Mouse (Mus musculus): ENCODE measurements at regions not wholly inside any gene's neighbourhood (a gene's known extent, or its start where the extent isn't known, plus 50 kb on each side); places are given as distances from the start of the nearest gene placed in this dataset.

DNA sequence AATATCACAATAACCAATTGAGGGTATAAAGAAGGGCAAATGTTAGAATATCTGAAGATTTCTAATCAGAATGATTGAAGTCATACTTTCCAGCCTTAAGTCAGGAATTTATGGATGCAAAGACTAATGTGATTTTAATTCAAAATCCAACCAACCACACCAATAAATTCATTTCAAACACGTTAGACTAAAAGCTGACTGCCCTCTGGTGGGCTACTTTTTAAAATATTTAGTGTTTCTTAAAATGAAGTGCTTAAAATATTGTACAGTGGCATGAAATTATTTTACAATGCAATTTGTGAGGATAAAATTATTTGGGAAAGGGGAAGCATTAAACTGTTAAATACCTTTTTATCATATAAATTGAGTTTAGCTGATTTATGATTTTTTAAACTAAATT, 154.4 kb upstream of the Sp4 start:
- H3K27me3 ChIP-seq (ENCODE audit: control insufficient read depth, insufficient read depth, low read length): peaks cover 2% of the 10 kb centered on the region; the same call in 1 of the 2 replicates
- H3K36me3 ChIP-seq (ENCODE audit: control insufficient read depth, insufficient read depth, low read length): no peaks in the 10 kb centered on the region
- DNase-seq: no peak
- no peak overlapping the region for H3K4me3 ChIP-seq (ENCODE audit: control insufficient read depth, insufficient read depth, low read length)
- 10% methylated on average over 1 of the region's 1 CpGs for WGBS
- TF ChIP-seq POLR2A (IDR thresholded peaks at IDR 0.05; ENCODE audit: control insufficient read depth, extremely low read depth, insufficient read depth, low read length, poor library complexity): no peak
- no peak for TF ChIP-seq CTCF (IDR thresholded peaks at IDR 0.05; ENCODE audit: borderline replicate concordance, control insufficient read depth, extremely low read depth, insufficient read depth, low read length, poor library complexity)
- H3K27ac ChIP-seq (ENCODE audit: control insufficient read depth, insufficient read depth, low read length): no peak overlapping the region
- 0 out of 2 replicates have a peak, but pooled peaks cover 3% of the 10 kb centered on the region for H3K4me1 ChIP-seq (replicated peaks; ENCODE audit: control insufficient read depth, insufficient read depth, low read length)

DNA sequence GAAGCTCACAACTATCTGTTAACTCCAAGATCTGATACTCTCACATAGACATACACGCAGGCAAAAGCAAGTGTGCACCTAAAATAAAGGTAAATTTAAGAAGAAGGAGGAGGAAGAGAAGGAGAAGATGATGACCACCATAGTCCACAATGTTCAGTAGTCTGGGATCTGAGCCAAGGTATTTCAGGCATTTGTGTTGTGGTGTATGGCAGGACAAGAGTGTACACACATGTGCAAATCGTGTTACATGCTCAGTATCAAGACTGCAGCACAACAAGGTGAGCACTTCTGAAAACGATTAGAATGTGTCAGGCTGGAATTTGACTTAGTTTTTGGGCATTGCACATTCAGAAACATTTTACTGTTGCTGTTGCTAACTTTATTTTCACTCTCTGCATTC, 138.4 kb upstream of the Sp4 start:
- 81% methylated on average over 3 of the region's 3 CpGs for WGBS
- Histone ChIP-seq H3K4me1 (replicated peaks; ENCODE audit: control insufficient read depth, insufficient read depth, low read length) (0 out of 2 replicates have a peak, but pooled peaks cover 3% of the 10 kb centered on the region), H3K4me3 (ENCODE audit: control insufficient read depth, insufficient read depth, low read length) (no peak overlapping the region), H3K27ac (ENCODE audit: control insufficient read depth, insufficient read depth, low read length) (no peak overlapping the region), H3K36me3 (ENCODE audit: control insufficient read depth, insufficient read depth, low read length) (no peaks in the 10 kb centered on the region), H3K27me3 (ENCODE audit: control insufficient read depth, insufficient read depth, low read length) (no peaks in the 10 kb centered on the region)
- TF ChIP-seq POLR2A (IDR thresholded peaks at IDR 0.05; ENCODE audit: control insufficient read depth, extremely low read depth, insufficient read depth, low read length, poor library complexity) (no peak), CTCF (IDR thresholded peaks at IDR 0.05; ENCODE audit: borderline replicate concordance, control insufficient read depth, extremely low read depth, insufficient read depth, low read length, poor library complexity) (no peak)
- DNase-seq: no peak

DNA sequence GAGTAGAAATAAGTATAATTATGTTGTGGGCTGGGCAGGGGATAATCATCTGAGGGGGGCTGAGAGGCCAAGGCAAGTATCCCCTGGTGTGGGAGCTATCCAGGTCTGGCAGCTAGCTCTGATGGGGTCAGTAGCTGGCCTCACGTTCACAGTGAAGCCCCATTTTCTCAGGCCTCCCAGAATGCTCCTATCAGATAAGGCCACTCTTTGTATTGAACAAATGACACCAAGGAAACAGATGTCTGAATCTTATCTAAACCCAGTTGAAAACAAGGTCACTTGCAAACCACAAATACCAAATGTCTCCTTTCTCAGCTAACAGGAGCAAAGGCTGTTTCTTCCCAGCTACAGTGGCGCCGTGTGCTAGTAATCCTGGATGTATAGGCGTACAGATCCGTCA, 137.6 kb upstream of the Sp4 start:
- Histone ChIP-seq H3K4me3 (ENCODE audit: control insufficient read depth, insufficient read depth, low read length) (no peak overlapping the region), H3K4me1 (replicated peaks; ENCODE audit: control insufficient read depth, insufficient read depth, low read length) (0 out of 2 replicates have a peak, but pooled peaks cover 3% of the 10 kb centered on the region), H3K27me3 (ENCODE audit: control insufficient read depth, insufficient read depth, low read length) (no peaks in the 10 kb centered on the region), H3K27ac (ENCODE audit: control insufficient read depth, insufficient read depth, low read length) (no peak overlapping the region), H3K36me3 (ENCODE audit: control insufficient read depth, insufficient read depth, low read length) (no peaks in the 10 kb centered on the region)
- TF ChIP-seq POLR2A (IDR thresholded peaks at IDR 0.05; ENCODE audit: control insufficient read depth, extremely low read depth, insufficient read depth, low read length, poor library complexity) (no peak), CTCF (IDR thresholded peaks at IDR 0.05; ENCODE audit: borderline replicate concordance, control insufficient read depth, extremely low read depth, insufficient read depth, low read length, poor library complexity) (no peak)
- 52% methylated on average over 5 of the region's 5 CpGs for WGBS
- DNase-seq: no peak

DNA sequence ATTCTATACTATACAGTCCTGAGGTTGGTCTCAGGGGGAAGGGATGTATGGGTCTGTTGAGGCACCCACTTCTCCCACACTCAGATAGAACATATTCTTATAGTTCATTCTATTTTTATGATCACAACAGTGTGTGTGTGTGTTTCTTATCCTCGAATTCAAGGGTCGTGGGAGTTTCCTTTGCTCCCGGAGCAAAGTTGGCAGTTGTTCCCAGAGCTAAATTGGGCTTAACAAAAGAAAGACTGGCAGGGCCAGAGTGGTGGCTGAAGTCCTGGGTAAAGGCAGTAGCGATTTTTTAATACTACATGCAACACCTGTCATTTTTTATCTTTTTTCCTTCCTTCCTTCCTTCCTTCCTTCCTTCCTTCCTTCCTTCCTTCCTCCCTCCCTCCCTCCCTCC, 131.5 kb upstream of the Sp4 start:
- Histone ChIP-seq H3K27ac (ENCODE audit: control insufficient read depth, insufficient read depth, low read length) (no peak overlapping the region), H3K4me3 (ENCODE audit: control insufficient read depth, insufficient read depth, low read length) (no peak overlapping the region), H3K36me3 (ENCODE audit: control insufficient read depth, insufficient read depth, low read length) (no peaks in the 10 kb centered on the region), H3K27me3 (ENCODE audit: control insufficient read depth, insufficient read depth, low read length) (no peaks in the 10 kb centered on the region), H3K4me1 (replicated peaks; ENCODE audit: control insufficient read depth, insufficient read depth, low read length) (peaks cover 4% of the 10 kb centered on the region)
- WGBS: 90% methylated on average over 4 of the region's 4 CpGs
- no peak for TF ChIP-seq POLR2A (IDR thresholded peaks at IDR 0.05; ENCODE audit: control insufficient read depth, extremely low read depth, insufficient read depth, low read length, poor library complexity)
- TF ChIP-seq CTCF (IDR thresholded peaks at IDR 0.05; ENCODE audit: borderline replicate concordance, control insufficient read depth, extremely low read depth, insufficient read depth, low read length, poor library complexity): no peak
- DNase-seq: no peak

DNA sequence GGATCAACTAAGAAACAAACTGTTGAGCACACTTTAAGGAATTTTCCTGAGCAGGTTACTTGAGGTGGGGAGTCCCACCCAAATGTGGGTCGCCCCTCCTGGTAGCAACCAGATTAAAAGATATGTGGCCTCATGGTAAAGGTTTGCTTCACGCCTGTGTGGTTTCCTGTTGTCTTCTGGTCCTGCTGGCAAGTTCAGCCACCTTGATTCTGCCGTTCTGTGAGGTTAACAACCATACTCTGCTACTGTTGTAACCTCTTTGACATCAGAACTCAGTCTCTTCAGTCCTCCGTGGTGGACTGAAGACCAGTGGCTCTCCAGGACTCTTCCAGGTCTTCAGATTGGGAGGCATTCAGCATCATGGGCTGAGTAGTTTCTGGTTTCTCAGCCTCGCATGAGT, 127.1 kb upstream of the Sp4 start:
- Histone ChIP-seq H3K27me3 (ENCODE audit: control insufficient read depth, insufficient read depth, low read length) (no peaks in the 10 kb centered on the region), H3K36me3 (ENCODE audit: control insufficient read depth, insufficient read depth, low read length) (no peaks in the 10 kb centered on the region), H3K27ac (ENCODE audit: control insufficient read depth, insufficient read depth, low read length) (no peak overlapping the region), H3K4me3 (ENCODE audit: control insufficient read depth, insufficient read depth, low read length) (no peak overlapping the region), H3K4me1 (replicated peaks; ENCODE audit: control insufficient read depth, insufficient read depth, low read length) (peaks cover 4% of the 10 kb centered on the region)
- no peak for TF ChIP-seq POLR2A (IDR thresholded peaks at IDR 0.05; ENCODE audit: control insufficient read depth, extremely low read depth, insufficient read depth, low read length, poor library complexity)
- TF ChIP-seq CTCF (IDR thresholded peaks at IDR 0.05; ENCODE audit: borderline replicate concordance, control insufficient read depth, extremely low read depth, insufficient read depth, low read length, poor library complexity): no peak
- WGBS: 21% methylated on average over 5 of the region's 5 CpGs
- DNase-seq: peak; percentile 7

DNA sequence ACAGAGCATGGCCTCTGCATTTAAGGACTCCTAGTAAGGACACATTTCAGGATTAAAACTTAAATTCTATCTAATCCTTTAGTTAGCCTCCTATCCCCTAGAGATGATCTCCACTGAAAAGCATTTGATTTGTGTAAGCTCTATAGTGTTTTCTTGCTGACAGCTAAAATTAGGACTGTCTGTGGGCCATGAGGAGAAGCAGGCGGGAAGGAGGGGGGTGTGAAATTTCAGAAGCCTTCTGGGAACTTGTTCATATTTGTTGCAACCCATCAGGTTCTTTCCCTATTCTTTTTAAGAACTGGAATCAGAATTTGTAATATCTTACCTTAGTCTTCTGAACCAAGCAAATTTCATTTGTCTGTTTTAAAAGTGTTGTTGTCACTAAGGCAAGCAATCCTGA, 114.7 kb upstream of the Sp4 start:
- no peak for DNase-seq
- Histone ChIP-seq H3K27me3 (ENCODE audit: control insufficient read depth, insufficient read depth, low read length) (no peaks in the 10 kb centered on the region), H3K27ac (ENCODE audit: control insufficient read depth, insufficient read depth, low read length) (no peak overlapping the region), H3K4me1 (replicated peaks; ENCODE audit: control insufficient read depth, insufficient read depth, low read length) (no peaks in the 10 kb centered on the region), H3K36me3 (ENCODE audit: control insufficient read depth, insufficient read depth, low read length) (no peaks in the 10 kb centered on the region), H3K4me3 (ENCODE audit: control insufficient read depth, insufficient read depth, low read length) (no peak overlapping the region)
- WGBS: 94% methylated on average over 1 of the region's 1 CpGs
- TF ChIP-seq CTCF (IDR thresholded peaks at IDR 0.05; ENCODE audit: borderline replicate concordance, control insufficient read depth, extremely low read depth, insufficient read depth, low read length, poor library complexity) (no peak), POLR2A (IDR thresholded peaks at IDR 0.05; ENCODE audit: control insufficient read depth, extremely low read depth, insufficient read depth, low read length, poor library complexity) (no peak)

DNA sequence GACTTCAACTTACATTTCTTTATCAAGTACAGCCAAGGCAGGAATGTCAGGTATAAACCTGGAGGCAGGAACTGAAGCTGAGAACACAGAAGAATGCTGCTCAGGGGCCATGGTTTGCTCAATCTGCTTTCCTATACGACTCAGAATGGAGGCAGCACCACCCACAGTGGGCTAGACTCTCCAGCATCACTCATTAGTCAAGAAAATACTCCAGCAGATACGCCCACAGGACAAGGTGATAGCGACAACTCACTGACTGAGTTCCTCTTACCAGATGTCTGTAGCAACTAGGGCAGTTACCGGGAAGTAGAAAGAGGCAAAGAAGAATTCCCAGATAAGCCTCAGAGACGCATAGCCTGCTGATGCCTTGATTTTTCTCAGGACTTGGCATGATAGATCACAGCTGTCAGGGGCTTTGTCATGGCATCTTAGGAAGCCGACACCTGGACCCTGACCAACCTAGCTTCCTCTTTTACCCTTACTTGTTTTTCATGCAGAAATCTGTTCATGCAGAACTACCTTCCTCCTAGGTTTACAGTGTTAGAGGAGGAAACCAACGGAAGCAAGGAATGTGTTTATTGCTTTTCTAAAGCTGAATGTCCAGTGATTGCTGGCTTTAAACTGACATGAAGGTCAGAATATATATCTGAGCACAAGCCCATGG, 110.7 kb upstream of the Sp4 start:
- no peak overlapping the region for H3K4me3 ChIP-seq (ENCODE audit: control insufficient read depth, insufficient read depth, low read length)
- no peaks in the 10 kb centered on the region for H3K27me3 ChIP-seq (ENCODE audit: control insufficient read depth, insufficient read depth, low read length)
- no peak overlapping the region for H3K27ac ChIP-seq (ENCODE audit: control insufficient read depth, insufficient read depth, low read length)
- TF ChIP-seq CTCF (IDR thresholded peaks at IDR 0.05; ENCODE audit: borderline replicate concordance, control insufficient read depth, extremely low read depth, insufficient read depth, low read length, poor library complexity) (no peak), POLR2A (IDR thresholded peaks at IDR 0.05; ENCODE audit: control insufficient read depth, extremely low read depth, insufficient read depth, low read length, poor library complexity) (no peak)
- H3K36me3 ChIP-seq (ENCODE audit: control insufficient read depth, insufficient read depth, low read length): no peaks in the 10 kb centered on the region
- H3K4me1 ChIP-seq (replicated peaks; ENCODE audit: control insufficient read depth, insufficient read depth, low read length): no peaks in the 10 kb centered on the region
- DNase-seq: no peak
- WGBS: 22% methylated on average over 7 of the region's 7 CpGs
